Mouse (Mus musculus): Measurements from ENCODE around the gene Gdf1. TPM values are rescaled to one million over a fixed set of nuclear protein-coding genes. Genes with fewer than 3 reads are reported as not detected.

Gdf1 gene
- total and polyA plus RNA-seq, 3 experiments = 0.41 to 7.9 TPM; not detected in 1

- DNase-seq = peak; percentile 52
Measured at GRCm38 (mm10) chr8:70364066-70364465, 34.4 kb downstream of the Gdf1 start.

- no peak for DNase-seq
Measured at GRCm38 (mm10) chr8:70366588-70366987, 37.0 kb downstream of the Gdf1 start.

GRCm38 (mm10) chr8:70370476-70370875, 40.9 kb downstream of the Gdf1 start:
- no peak for DNase-seq

- no peak for DNase-seq
Measured at GRCm38 (mm10) chr8:70371951-70372350, 42.3 kb downstream of the Gdf1 start.

- no peak for DNase-seq
Measured at GRCm38 (mm10) chr8:70373397-70374317, 44.0 kb downstream of the Gdf1 start, which contains the start of gene Comp. Comp (plus strand) TSS chr8:70373558.

- DNase-seq = peak; percentile 88
Measured at GRCm38 (mm10) chr8:70374318-70374927, 44.8 kb downstream of the Gdf1 start.

- DNase-seq = peak; percentile 21
Measured at GRCm38 (mm10) chr8:70375212-70375859, 45.7 kb downstream of the Gdf1 start.

- no peak for DNase-seq
Measured at GRCm38 (mm10) chr8:70376275-70376741, 46.7 kb downstream of the Gdf1 start.

- no peak for DNase-seq
Measured at GRCm38 (mm10) chr8:70377049-70377448, 47.4 kb downstream of the Gdf1 start.

GRCm38 (mm10) chr8:70380069-70380468, 50.5 kb downstream of the Gdf1 start:
- no peak for DNase-seq

Other genes with a start within 250 kb of the Gdf1 start
- gene Hapln4, start 246.4 kb upstream of the Gdf1 start, total RNA-seq (2021) = under 1 TPM; 0.43 to 0.59 TPM
- 0.20 and 0.33 TPM in 2 replicates for gene Hapln4, start 246.4 kb upstream of the Gdf1 start, polyA plus RNA-seq (2012; rRNA removed)
- under 1 TPM; 0.24 to 0.26 TPM for gene Ncan, start 208.9 kb upstream of the Gdf1 start, total RNA-seq (2021)
- 0.89 and 1.3 TPM in 2 replicates for gene Ncan, start 208.9 kb upstream of the Gdf1 start, polyA plus RNA-seq (2012; rRNA removed)
- gene Nr2c2ap, start 198.5 kb upstream of the Gdf1 start, total RNA-seq (2021) = 10 to 100 TPM; 19.1 to 20.0 TPM
- gene Nr2c2ap, start 198.5 kb upstream of the Gdf1 start, polyA plus RNA-seq (2012; rRNA removed) = 11.9 and 12.4 TPM in 2 replicates
- 10 to 100 TPM; 15.4 to 18.0 TPM for gene Rfxank, start 190.7 kb upstream of the Gdf1 start, total RNA-seq (2021)
- 13.6 and 16.6 TPM in 2 replicates for gene Rfxank, start 190.7 kb upstream of the Gdf1 start, polyA plus RNA-seq (2012; rRNA removed)
- 10 to 100 TPM; 57.1 to 57.8 TPM for gene Borcs8, start 190.3 kb upstream of the Gdf1 start, total RNA-seq (2021)
- gene Borcs8, start 190.3 kb upstream of the Gdf1 start, polyA plus RNA-seq (2012; rRNA removed) = 70.4 and 84.8 TPM in 2 replicates
- gene Mef2b, start 190.1 kb upstream of the Gdf1 start, total RNA-seq (2021) = under 1 TPM; 0.45 to 0.63 TPM
- gene Mef2b, start 190.1 kb upstream of the Gdf1 start, polyA plus RNA-seq (2012; rRNA removed) = 1.5 and 2.2 TPM in 2 replicates
- gene Tmem161a, start 157.5 kb upstream of the Gdf1 start, total RNA-seq (2021) = 10 to 100 TPM; 66.5 to 74.0 TPM
- 277 and 300 TPM in 2 replicates for gene Tmem161a, start 157.5 kb upstream of the Gdf1 start, polyA plus RNA-seq (2012; rRNA removed)
- gene Slc25a42, start 117.5 kb upstream of the Gdf1 start, total RNA-seq (2021) = 10 to 100 TPM; 40.9 to 49.3 TPM
- 72.6 and 85.8 TPM in 2 replicates for gene Slc25a42, start 117.5 kb upstream of the Gdf1 start, polyA plus RNA-seq (2012; rRNA removed)
- gene Sugp2, start 95.6 kb upstream of the Gdf1 start, total RNA-seq (2021) = 10 to 100 TPM; 31.8 to 31.9 TPM
- gene Sugp2, start 95.6 kb upstream of the Gdf1 start, polyA plus RNA-seq (2012; rRNA removed) = 34.8 and 36.2 TPM in 2 replicates
- gene Armc6, start 95.4 kb upstream of the Gdf1 start, total RNA-seq (2021) = 10 to 100 TPM; 10.8 to 11.5 TPM
- 17.4 and 21.2 TPM in 2 replicates for gene Armc6, start 95.4 kb upstream of the Gdf1 start, polyA plus RNA-seq (2012; rRNA removed)
- gene Homer3, start 47.0 kb upstream of the Gdf1 start, total RNA-seq (2021) = 10 to 100 TPM; 16.0 to 21.8 TPM
- 56.8 and 68.4 TPM in 2 replicates for gene Homer3, start 47.0 kb upstream of the Gdf1 start, polyA plus RNA-seq (2012; rRNA removed)
- 10 to 100 TPM; 57.7 to 69.5 TPM for gene Ddx49, start 27.3 kb upstream of the Gdf1 start, total RNA-seq (2021)
- gene Ddx49, start 27.3 kb upstream of the Gdf1 start, polyA plus RNA-seq (2012; rRNA removed) = 53.3 and 62.5 TPM in 2 replicates
- 100 to 1,000 TPM; 203 to 233 TPM for gene Cope, start 27.3 kb upstream of the Gdf1 start, total RNA-seq (2021)
- 491 and 579 TPM in 2 replicates for gene Cope, start 27.3 kb upstream of the Gdf1 start, polyA plus RNA-seq (2012; rRNA removed)
- 1 to 10 TPM; 2.5 to 3.8 TPM for gene Cers1, start 14.0 kb upstream of the Gdf1 start, total RNA-seq (2021)
- 4.9 and 5.2 TPM in 2 replicates for gene Cers1, start 14.0 kb upstream of the Gdf1 start, polyA plus RNA-seq (2012; rRNA removed)
- 10 to 100 TPM; 60.0 to 60.5 TPM for gene Upf1, start 23.5 kb downstream of the Gdf1 start, total RNA-seq (2021)
- gene Upf1, start 23.5 kb downstream of the Gdf1 start, polyA plus RNA-seq (2012; rRNA removed) = 45.1 and 53.3 TPM in 2 replicates
- gene Comp, start 43.7 kb downstream of the Gdf1 start, total RNA-seq (2021) = under 1 TPM; 0.14 to 0.35 TPM
- 0.38 and 0.44 TPM in 2 replicates for gene Comp, start 43.7 kb downstream of the Gdf1 start, polyA plus RNA-seq (2012; rRNA removed)
- 10 to 100 TPM; 20.6 to 25.0 TPM for gene Crtc1, start 109.8 kb downstream of the Gdf1 start, total RNA-seq (2021)
- 48.5 and 50.5 TPM in 2 replicates for gene Crtc1, start 109.8 kb downstream of the Gdf1 start, polyA plus RNA-seq (2012; rRNA removed)
- gene Klhl26, start 147.2 kb downstream of the Gdf1 start, total RNA-seq (2021) = 10 to 100 TPM; 21.7 to 25.8 TPM
- 119 and 121 TPM in 2 replicates for gene Klhl26, start 147.2 kb downstream of the Gdf1 start, polyA plus RNA-seq (2012; rRNA removed)
- 10 to 100 TPM; 16.8 to 24.3 TPM for gene Tmem59l, start 157.5 kb downstream of the Gdf1 start, total RNA-seq (2021)
- 42.9 and 55.8 TPM in 2 replicates for gene Tmem59l, start 157.5 kb downstream of the Gdf1 start, polyA plus RNA-seq (2012; rRNA removed)
- gene Crlf1, start 163.3 kb downstream of the Gdf1 start, total RNA-seq (2021) = 1 to 10 TPM in 1 of 2 experiments, under 1 TPM in 1; 0.58 to 1.4 TPM
- 0.58 and 1.2 TPM in 2 replicates for gene Crlf1, start 163.3 kb downstream of the Gdf1 start, polyA plus RNA-seq (2012; rRNA removed)
- gene Rex1bd, start 176.9 kb downstream of the Gdf1 start, total RNA-seq (2021) = 100 to 1,000 TPM; 148 to 164 TPM
- gene Rex1bd, start 176.9 kb downstream of the Gdf1 start, polyA plus RNA-seq (2012; rRNA removed) = 327 and 373 TPM in 2 replicates
- 1,000 to 10,000 TPM; 1,627 to 1,685 TPM for gene Uba52, start 181.0 kb downstream of the Gdf1 start, total RNA-seq (2021)
- 619 and 1,322 TPM in 2 replicates for gene Uba52, start 181.0 kb downstream of the Gdf1 start, polyA plus RNA-seq (2012; rRNA removed)
- gene Fkbp8, start 197.9 kb downstream of the Gdf1 start, total RNA-seq (2021) = 100 to 1,000 TPM; 269 to 287 TPM
- gene Fkbp8, start 197.9 kb downstream of the Gdf1 start, polyA plus RNA-seq (2012; rRNA removed) = 602 and 610 TPM in 2 replicates
- gene Kxd1, start 198.1 kb downstream of the Gdf1 start, total RNA-seq (2021) = 10 to 100 TPM; 75.9 to 82.8 TPM
- 83.0 and 87.3 TPM in 2 replicates for gene Kxd1, start 198.1 kb downstream of the Gdf1 start, polyA plus RNA-seq (2012; rRNA removed)
- 10 to 100 TPM; 26.1 to 29.6 TPM for gene Ell, start 209.6 kb downstream of the Gdf1 start, total RNA-seq (2021)
- gene Ell, start 209.6 kb downstream of the Gdf1 start, polyA plus RNA-seq (2012; rRNA removed) = 31.1 and 36.1 TPM in 2 replicates